Mouse (Mus musculus): ENCODE measurements around the gene Gm8947.

- TF ChIP-seq CTCF (IDR thresholded peaks at IDR 0.05; ENCODE audit: low read depth, low read length) (no peak), POLR2AphosphoS5 (IDR thresholded peaks at IDR 0.05; ENCODE audit: insufficient replicate concordance, low read depth, low read length) (no peak), GATA1 (IDR thresholded peaks at IDR 0.05; ENCODE audit: borderline replicate concordance, low read length) (no peak), TAL1 (conservative IDR thresholded peaks at IDR 0.05; ENCODE audit: low read depth, low read length) (no peak), GATA2 (IDR thresholded peaks at IDR 0.05; ENCODE audit: borderline replicate concordance, low read depth, low read length) (no peak)
Measured at GRCm38 (mm10) chr1:151156129-151156528, 36.0 kb upstream of the Gm8947 start.

All from G1E (cell line).